Mouse (Mus musculus): ENCODE data around the gene Rela. TPM values are rescaled to one million over a fixed set of nuclear protein-coding genes. Genes with fewer than 3 reads are reported as not detected.
"Not testable (repeated sequence)": the region's sequence is repeated elsewhere in the genome, so short reads cannot be mapped to it uniquely, and the experiment has no call there.

Gene Rela
- total RNA-seq, 2 experiments from 2014 or later = 32.6 to 38.2 TPM

GRCm38 (mm10) chr19:5662981-5663913 is 26.0 kb downstream of the Rela start, which contains the start of gene Sipa1:
Gene Sipa1 (minus strand): TSS chr19:5663707.
- intact Hi-C loops (cut with DNase I) = loop anchor here (2.0 kb wide), 1 partner anchor 30 kb away; no protein-coding TSS in a partner anchor

GRCm38 (mm10) chr19:5664669-5665257 is 27.5 kb downstream of the Rela start:
- no peak for DNase-seq
- intact Hi-C loops (cut with DNase I) = no loop called here

More at GRCm38 (mm10) chr19:5662981-5663913, 26.0 kb downstream of the Rela start, which contains the start of gene Sipa1:
- DNase-seq = peak; percentile 95 to 96

GRCm38 (mm10) chr19:5665465-5665864 is 28.2 kb downstream of the Rela start:
- DNase-seq = no peak
- intact Hi-C loops (cut with DNase I) = no loop called here

GRCm38 (mm10) chr19:5666386-5666785 is 29.1 kb downstream of the Rela start:
- no peak for DNase-seq

GRCm38 (mm10) chr19:5668372-5668771 is 31.1 kb downstream of the Rela start:
- intact Hi-C loops (cut with DNase I) = no loop called here
- no peak for DNase-seq

More at GRCm38 (mm10) chr19:5666386-5666785, 29.1 kb downstream of the Rela start:
- intact Hi-C loops (cut with DNase I) = no loop called here

GRCm38 (mm10) chr19:5680432-5680831 is 43.1 kb downstream of the Rela start:
- intact Hi-C loops (cut with DNase I) = no loop called here
- DNase-seq = no peak

GRCm38 (mm10) chr19:5684236-5684635 is 47.0 kb downstream of the Rela start:
- no peak for DNase-seq

GRCm38 (mm10) chr19:5684985-5685384 is 47.7 kb downstream of the Rela start:
- intact Hi-C loops (cut with DNase I) = no loop called here

More at GRCm38 (mm10) chr19:5684236-5684635, 47.0 kb downstream of the Rela start:
- intact Hi-C loops (cut with DNase I) = no loop called here

GRCm38 (mm10) chr19:5685431-5685830 is 48.1 kb downstream of the Rela start:
- intact Hi-C loops (cut with DNase I) = no loop called here

More at GRCm38 (mm10) chr19:5684985-5685384, 47.7 kb downstream of the Rela start:
- DNase-seq = no peak

GRCm38 (mm10) chr19:5685861-5686260 is 48.6 kb downstream of the Rela start:
- intact Hi-C loops (cut with DNase I) = no loop called here
- no peak for DNase-seq

More at GRCm38 (mm10) chr19:5685431-5685830, 48.1 kb downstream of the Rela start:
- no peak for DNase-seq

GRCm38 (mm10) chr19:5686437-5686836 is 49.2 kb downstream of the Rela start:
- no peak for DNase-seq
- intact Hi-C loops (cut with DNase I) = no loop called here

GRCm38 (mm10) chr19:5686954-5687353 is 49.7 kb downstream of the Rela start:
- intact Hi-C loops (cut with DNase I) = not testable (repeated sequence)

GRCm38 (mm10) chr19:5687738-5688137 is 50.5 kb downstream of the Rela start:
- DNase-seq = no peak
- intact Hi-C loops (cut with DNase I) = loop anchor here (2.0 kb wide), 1 partner anchor 197 kb away; the partner anchor contains the start of gene Cfl1

More at GRCm38 (mm10) chr19:5686954-5687353, 49.7 kb downstream of the Rela start:
- not testable (repeated sequence) for DNase-seq

GRCm38 (mm10) chr19:5688200-5689087 is 51.2 kb downstream of the Rela start, which contains the start of the genes Map3k11 and Pcnx3:
Gene Map3k11 (plus strand): TSS chr19:5688742.
Gene Pcnx3 (minus strand): TSS chr19:5688908.
- intact Hi-C loops (cut with DNase I) = loop anchor here (2.0 kb wide), 1 partner anchor 198 kb away; the partner anchor contains the start of gene Cfl1
- DNase-seq = peak; percentile 97 to 98

- DNase-seq = no peak
- intact Hi-C loops (cut with DNase I) = loop anchor here (2.0 kb wide), 1 partner anchor 198 kb away; the partner anchor contains the start of gene Cfl1
These were observed 51.8 kb downstream of the Rela start for GRCm38 (mm10) chr19:5689088-5689428.

- intact Hi-C loops (cut with DNase I) = loop anchor here (2.0 to 5.0 kb wide), 3 partner anchors 83 to 199 kb away; partner anchors contain the start of genes Cfl1 and Scyl1
- DNase-seq = peak; percentile 91 to 93
These were observed 52.5 kb downstream of the Rela start for GRCm38 (mm10) chr19:5689565-5690342.

GRCm38 (mm10) chr19:5690343-5690735 is 53.1 kb downstream of the Rela start:
- intact Hi-C loops (cut with DNase I) = loop anchor here (5.0 kb wide), 2 partner anchors 82 to 162 kb away; partner anchors contain the start of gene Scyl1
- peak in 1 of 2 experiments; percentile 32 for DNase-seq

GRCm38 (mm10) chr19:5691601-5692000 is 54.3 kb downstream of the Rela start:
- intact Hi-C loops (cut with DNase I) = loop anchor here (5.0 kb wide), 2 partner anchors 81 to 161 kb away; partner anchors contain the start of gene Scyl1
- DNase-seq = peak in 1 of 2 experiments; percentile 47
